Mouse (Mus musculus): ENCODE results near the gene C9orf72.

C9orf72 gene

DNA sequence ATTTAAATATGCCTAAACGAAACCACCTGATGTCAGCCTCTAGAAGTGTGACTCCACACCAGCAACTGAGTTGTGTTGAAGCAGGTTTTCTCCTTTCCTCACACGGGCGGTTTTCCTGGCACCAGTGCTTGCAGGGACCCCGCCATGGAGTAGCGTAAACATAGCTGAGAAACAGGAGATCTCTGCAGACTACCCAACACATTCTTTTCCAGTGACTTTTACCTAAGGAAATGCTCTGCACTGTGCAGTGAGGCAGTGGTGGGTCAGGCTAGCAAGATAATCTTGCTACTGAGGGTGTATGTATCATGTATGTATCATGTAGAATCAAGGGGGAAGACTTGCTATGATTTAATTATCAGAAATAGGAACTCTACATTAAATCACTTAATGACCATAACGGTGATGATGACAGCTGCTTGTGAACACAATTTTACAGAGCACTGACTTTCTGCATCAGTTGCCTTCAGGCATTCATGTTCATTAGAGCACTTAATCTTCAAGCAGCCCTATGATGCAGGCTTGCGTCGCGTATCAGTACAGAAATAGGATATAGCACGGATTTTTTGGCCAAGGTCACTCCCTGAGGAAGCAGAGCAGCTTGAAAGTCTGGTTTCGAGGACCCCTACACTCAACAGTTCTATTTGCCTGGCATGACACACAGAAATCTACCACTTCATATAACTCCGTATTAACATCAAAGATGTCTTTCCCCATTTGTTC is 47.9 kb downstream of the C9orf72 start:
- peak; percentile 57 for DNase-seq (ENCODE audit: low spot score)

DNA sequence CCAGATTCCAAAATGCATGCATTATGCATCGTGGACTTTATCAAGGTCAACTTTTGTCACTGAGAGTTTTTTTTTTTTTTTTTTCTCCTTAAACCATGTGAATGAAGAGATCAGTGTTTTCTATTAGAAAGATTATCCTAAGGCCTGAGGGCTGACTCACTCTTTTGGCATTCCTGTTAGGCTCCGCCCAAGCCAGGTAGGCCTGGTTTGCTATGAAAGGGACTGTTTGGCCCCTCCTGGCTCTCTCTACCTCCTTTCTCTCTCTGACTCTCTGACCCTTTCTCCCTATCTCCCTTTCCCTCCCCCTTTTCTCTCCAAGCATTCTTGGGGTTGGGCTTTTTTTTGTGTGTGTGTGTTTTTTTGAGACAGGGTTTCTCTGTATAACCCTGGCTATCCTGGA is 50.4 kb downstream of the C9orf72 start:
- no peak for DNase-seq (ENCODE audit: low spot score)

DNA sequence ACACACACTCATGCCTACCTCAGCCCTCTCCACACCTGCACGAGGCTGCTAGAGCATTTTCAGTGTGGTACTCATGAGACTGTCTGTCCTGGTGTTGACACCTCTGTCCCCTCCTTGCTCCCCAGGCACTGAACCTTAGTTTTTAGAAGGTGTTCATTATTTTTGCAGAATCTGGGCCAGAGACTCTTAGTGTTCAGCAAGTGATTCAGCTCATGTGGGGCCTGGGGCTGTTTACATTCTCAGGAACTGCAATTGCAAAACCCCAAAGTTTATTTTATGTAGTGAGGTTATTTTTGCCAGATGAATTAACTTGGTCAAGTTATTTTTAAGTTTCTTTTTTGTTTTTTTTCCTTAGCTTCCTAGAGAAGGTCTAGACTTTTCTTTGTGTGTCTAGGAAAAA is 52.4 kb downstream of the C9orf72 start:
- DNase-seq (ENCODE audit: low spot score), result no peak

DNA sequence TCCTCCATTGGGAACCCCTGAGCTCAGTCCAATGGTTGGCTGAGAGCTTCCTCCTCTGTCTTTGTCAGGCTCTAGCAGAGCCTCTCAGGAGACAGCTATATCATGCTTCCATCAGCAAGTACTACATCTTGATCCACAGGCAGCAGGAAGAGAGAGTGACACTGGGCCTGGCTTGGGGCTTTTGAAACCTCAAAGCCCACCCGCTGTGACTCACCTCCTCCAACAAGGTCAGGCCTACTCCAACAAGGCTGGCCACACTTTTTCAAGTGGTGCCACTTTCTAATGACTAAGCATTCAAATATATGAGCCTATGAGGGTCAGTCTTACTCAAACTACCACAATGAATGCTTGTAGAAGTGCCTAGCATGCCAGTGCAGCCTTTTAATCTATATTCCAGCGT is 53.5 kb downstream of the C9orf72 start:
- DNase-seq (ENCODE audit: low spot score), result no peak

DNA sequence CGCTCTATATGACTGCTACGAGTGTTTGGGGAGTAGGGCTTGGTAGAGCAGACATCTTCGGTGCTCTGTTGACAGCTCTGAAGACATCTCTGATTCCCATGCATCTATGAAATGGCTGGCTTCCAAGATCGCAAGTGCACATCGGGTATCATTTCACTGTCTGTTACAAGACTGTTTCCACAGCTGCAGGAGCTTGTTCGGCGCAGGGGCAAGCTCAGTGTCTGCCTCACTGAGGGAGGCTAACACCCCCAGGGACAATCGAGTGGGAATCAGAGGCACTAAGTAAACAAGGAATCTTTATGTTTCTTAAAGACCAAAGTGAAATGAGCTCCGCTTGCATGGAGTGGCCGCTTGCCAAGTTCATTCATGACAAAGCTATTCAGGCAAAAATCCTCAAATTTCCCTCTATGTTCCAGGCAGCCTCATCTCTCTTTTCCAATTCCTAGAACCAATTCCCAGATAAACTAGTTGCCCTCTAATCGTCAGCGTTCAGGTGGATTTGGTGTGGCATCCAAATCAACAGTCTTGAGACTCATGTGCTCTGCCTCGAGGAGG is 56.3 kb downstream of the C9orf72 start:
- DNase-seq (ENCODE audit: low spot score), result no peak

DNA sequence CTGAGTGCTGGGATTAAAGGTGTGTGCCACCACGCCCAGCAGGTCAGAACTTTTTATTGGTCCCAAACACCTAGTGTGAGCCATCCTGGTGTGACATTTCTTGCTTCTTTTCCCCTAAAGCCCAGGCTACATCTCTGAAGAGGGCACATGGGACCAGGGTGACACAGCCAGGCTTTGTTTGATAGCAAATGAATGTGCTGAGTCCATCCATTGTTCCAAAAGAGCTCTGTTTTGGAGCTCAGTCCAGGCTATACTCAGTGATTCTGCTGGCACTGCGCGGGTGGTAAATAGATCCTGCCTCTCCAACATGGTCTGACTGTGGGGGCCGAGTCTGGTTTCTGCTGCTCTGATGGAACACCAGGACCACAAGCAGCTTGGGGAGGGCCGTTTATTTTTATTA is 58.1 kb downstream of the C9orf72 start:
- no peak for DNase-seq (ENCODE audit: low spot score)

DNA sequence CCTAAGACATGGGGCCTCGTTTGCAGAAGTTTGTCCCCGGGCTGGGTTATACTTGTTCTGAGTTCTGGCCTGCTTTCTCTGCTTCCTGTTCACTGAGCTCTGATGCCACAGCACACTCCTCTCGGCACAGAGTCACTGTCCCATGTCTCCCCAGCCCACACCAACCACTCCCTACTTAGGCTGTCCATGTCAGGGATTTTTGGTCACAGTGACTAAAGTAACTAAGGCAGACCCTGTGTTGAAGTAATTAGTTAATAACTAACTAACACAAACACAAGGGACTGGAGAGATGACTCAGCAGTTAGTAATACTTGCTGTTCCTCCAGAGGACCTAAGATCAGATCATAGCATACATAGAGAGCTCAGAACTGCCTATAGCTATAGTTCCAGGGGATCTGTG is 60.0 kb downstream of the C9orf72 start:
- no peak for DNase-seq (ENCODE audit: low spot score)

DNA sequence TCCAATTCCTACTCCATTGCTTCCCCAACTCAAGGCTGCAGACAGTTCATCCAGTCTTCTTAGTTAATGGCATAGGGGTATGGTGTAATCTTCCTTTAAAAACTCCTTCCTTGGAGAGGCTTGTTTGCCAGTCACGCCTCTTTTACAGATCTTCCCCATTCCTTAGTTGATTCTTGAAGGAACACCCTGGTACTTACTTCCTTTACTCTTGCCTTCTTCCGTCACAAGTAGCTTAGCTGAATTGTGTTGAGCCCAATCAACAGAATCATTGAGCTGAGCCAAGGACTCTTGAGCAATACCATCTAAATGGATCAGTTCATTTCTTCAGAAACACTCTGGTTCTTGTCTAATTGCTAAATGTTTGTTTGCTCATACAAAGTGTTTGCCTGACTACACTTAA is 60.7 kb downstream of the C9orf72 start:
- DNase-seq (ENCODE audit: low spot score), result no peak

DNA sequence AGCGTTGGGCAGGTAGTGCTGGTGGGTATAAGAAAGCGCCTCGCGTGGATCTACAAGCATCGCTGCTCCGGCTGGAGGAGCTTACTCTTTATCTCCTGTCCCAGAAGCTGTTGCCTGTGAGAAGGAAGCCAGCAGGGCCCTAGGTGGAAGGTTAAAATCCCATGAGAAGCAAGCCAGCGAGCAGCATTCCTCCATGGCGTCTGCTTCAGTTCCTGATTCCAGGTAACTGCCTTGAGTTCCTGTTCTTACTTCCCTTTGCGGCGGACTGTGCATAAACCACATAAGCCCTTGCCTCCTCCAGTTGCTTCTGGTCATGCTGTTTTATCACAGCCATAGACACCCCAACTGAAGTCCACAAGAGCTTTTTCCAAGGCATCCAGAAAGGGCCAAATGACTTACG is 68.2 kb downstream of the C9orf72 start:
- DNase-seq (ENCODE audit: low spot score), result no peak

DNA sequence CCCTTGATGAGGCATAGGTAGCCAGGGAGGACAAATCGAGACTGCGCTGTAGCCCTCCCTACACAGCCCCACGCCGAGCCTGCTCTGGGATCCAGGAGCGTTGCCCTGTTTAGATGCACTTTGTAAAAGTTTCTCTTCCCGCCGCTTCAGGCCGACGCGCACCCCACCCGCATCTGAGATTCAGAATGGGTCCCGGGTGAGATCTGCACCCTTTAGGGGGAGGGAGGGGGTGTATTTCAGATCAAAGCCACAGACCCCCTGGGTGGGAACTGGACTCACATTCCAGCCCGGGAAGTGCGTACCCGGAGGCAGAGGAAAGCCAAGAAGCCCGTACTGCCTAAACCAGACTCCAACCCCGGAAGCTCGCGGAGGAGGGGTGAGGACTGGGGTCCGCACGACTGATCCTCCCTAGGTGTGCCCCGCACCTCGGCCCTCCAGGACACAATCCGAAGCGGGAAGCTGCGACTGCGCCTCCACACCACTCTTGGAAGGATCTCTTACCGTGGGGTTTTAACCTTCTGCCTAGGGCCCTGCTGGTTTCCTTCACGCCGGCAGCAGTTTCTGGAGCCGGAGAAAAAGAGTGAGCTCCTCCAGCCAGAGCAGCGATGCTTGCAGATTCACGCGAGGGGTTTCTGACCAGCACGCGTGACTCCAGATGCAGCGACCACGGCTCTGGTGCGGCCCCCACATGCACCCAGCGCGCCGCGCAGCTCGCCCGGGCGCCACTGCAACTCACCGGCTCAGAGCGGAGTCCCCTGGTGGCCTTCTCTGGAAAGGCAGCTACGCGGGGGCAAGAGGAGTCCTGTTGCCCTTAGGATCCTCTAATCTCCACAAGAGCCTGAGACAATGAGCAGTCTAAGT is 69.0 kb downstream of the C9orf72 start, which contains the start of gene Mob3b:
Mob3b (minus strand) TSS at position 734 of the 861 bp plus-strand sequence.
- DNase-seq (ENCODE audit: low spot score), result peak; percentile 90

DNA sequence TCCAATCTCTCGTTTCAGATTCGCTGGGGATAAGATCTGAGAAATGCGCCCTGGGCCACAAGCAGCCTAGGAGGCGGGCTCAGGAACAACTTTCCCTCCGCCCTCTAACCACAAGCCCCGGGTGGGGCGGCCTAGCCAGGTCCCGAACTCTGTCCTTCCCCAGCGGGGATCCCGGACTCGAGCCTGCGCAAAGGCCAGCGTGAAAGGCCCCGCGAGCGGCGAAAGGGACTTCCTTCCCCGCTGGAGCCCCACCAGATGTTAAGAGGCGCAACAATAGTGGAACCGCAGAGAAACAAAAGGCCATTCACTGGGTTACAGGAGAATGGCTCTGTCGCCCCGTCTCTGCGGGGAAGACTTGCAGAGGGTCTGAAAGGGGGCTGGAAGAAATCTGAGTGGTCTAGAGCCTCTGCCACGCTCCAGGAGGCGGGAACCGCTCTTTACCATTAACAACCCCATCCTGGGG is 69.8 kb downstream of the C9orf72 start:
- DNase-seq (ENCODE audit: low spot score), result peak; percentile 70

DNA sequence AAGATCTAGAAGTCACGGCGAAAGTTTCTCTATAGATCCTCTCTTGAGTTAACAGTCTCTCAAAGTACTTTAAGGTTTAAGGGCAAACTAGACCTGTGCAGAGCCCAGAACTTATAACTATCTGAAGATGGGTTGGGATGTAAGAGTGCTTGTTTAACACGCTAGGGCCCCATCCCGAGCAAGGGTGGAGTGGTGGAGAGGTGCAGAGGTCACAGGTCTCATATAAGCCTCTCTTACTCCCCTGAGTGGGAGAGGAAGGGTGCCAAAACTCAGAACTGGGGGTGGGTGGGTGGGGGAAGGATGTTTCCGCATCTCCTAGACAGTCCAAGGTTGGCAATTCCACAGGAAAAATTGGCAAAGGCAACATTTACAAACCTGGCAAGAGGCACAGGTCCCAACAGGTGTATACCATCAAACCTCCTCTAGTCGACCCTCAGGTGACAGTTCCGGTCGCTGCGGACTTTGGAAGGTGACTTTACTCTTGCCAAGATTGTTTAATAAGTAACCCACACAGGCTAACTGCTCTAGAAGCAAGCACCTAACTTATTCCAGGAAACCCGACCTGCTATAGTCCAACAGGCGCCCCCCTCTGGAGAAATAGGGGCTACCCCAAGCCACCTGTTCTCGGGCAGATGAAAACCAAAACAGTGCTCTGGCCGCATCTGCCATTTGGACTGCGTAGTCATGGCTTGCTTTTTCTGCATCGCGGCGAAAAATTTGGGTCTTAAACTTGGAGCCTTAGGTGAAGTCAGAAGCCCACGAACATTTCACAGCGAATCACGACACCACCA is 70.6 kb downstream of the C9orf72 start:
- DNase-seq (ENCODE audit: low spot score), result peak; percentile 47

DNA sequence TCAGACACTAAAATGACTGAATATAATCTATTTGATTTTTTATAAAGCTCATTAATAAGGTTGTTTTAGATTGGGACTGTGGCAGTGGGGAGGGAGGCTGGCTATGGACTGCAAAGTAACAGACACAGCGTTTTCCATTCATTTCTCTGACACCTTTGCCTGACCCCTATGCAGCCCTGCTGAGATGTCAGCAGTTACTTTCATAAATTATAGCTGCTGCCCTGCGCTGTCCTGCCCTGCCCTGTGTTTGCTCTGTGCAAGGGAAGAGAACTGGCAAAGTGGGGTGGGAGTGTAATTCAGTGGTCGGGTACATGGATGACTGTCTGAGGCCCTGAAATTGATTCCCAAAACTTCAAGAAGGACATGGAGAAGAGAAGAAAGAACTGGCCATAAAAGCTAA is 71.9 kb downstream of the C9orf72 start:
- DNase-seq (ENCODE audit: low spot score), result no peak

DNA sequence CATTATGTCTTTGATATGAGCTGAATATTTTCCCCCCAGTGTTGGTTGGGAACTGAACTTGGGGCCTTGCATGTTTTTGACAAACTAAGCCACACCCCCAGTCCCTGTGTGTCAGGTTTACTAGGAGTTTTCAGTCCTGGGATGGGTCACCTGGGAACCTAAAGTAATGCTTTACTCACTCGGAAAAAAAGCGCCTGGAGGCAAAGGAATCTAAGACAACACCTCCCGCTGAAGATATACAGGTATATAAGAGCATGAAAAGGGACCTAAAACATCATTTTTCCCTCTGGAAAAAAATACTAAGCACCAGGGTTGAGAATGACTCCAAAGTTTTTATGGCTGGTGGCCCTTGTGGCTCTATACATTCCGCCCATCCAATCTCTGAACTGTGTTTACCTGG is 74.2 kb downstream of the C9orf72 start, which contains the start of gene Ifnk:
Ifnk (plus strand) TSS at position 301 of the 400 bp plus-strand sequence.
- no peak for DNase-seq (ENCODE audit: low spot score)

DNA sequence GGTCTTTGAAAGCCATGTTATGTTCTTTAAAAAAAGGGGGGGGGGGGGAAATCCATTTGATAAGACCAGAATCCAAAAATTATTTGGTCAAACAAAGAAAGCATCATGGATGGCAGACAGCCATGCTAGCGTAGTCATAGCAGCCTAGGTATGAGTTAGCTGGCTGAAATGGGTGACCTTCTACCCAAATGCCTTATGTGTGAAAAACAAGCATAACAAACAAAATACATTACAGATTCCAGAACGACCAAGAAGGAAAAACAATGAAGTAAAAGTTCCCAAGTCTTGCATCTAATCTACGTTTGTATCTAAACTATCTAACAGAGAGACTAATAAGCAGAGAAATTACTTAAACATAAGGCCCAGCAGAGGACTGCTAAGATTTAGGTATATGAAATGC is 75.3 kb downstream of the C9orf72 start:
- no peak for DNase-seq (ENCODE audit: low spot score)

DNA sequence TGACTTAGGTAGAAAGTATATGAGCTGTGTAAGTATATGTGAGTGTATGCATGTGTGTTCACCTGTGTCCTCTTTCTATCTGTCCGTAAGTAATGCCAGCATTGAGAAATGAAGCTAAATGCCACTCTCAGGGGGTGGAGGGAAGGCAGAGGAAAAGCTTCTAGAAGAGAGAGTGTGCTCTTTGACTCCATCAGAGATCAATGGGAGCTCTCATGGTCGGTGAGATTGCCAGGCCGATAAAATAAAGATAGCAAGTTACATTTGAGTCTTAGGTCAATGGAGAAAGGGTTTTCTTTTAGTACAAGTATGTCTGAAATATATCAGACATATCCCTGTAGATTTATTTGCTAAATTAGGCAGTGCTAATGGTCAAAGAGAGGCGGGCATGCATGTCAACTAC is 77.6 kb downstream of the C9orf72 start:
- no peak for DNase-seq (ENCODE audit: low spot score)

DNA sequence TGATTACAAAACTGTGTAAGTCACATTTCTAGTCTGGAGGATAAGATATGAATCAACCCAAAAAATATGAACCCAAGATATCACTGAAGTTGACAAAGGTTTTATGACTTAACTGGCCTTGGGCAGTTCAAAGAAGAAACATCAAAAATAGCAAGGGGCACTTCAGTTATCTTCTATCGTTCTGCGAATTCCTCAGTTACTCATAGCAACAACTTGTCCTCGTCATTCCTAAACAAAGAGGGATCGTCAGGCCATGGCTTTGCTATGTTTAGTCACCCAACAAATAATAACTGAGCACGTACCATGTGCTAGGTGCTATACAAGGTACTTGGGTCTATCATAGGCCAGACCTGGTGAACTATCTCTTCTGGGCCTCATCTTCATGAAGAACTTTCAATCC is 79.4 kb downstream of the C9orf72 start:
- no peak for DNase-seq (ENCODE audit: low spot score)

DNA sequence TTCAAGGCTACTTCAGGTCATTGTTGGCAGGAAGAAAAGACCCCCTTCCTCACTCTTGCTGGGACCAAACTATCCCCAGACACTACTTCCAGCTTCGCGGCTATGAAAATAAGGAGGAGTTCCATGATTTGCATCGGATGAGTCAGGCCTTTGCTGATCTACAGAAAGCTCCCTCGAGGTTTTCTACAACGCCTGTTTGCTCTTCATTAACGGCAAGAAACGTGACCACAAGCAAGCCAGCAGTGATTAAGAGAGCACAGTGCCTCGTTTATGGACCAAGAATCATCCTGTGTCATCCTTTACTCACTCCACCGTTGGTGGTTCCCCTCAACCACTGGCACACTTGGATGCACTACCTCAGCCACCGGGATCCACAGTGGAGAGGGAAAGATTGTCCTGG is 80.2 kb downstream of the C9orf72 start:
- DNase-seq (ENCODE audit: low spot score), result no peak

DNA sequence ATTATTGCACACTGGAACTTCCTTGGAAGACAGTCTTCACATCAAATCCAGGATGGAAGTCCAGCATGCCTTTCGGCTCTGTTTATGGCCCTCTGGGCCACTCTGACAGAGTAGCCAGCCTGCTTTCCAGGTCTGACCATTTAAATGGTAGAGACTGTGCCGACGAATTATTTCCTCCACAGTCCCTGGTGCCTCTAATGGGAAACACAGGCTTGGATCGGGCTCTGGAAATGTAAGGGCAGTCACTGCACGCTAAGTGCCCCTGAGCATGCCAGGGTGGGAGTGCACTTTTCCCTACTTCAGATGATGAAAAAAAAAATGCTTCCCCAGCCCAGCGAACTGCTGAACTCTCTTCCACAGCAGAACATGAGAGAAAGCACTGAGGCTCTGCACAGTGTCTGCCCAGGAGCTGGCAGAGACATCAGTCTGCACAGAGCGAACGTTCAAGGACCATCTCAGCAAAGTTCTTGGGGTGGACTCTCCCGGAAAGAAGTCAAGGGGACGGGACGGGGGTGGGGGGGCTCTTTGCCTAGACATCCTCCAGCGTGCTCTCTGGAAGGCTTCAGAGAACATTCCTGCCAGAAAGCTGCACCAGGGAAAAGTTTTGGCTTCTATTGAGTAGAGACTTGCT is 82.4 kb downstream of the C9orf72 start:
- DNase-seq (ENCODE audit: low spot score), result no peak

Measured in retina, embryonic 14.5 days (tissue).